Mouse (Mus musculus) midbrain, embryonic 14.5 days (tissue): Measurements from ENCODE around the gene Gm20388. TPM values are rescaled to one million over a fixed set of nuclear protein-coding genes. Genes with fewer than 3 reads are reported as not detected.

Experiments
- ATAC-seq: fragments of 200-750 bp; cut with Nextera tagmentation; 2 replicates; pipeline ENCODE4 v1.8.0; 2017; ENCODE audit warnings: moderate number of reproducible peaks, moderate library complexity; ENCODE audit not compliant: low FRiP score, low TSS enrichment
- DNase-seq: peaks from one replicate; pipeline ENCODE4 v3.0.0-alpha.2; 2015
- H3K27ac ChIP-seq: fragments of 300-500 bp; sonication (generic); replicated peaks from 2 replicates; pipeline ENCODE4 v1.5.1; 2014; ENCODE audit warnings: mild to moderate bottlenecking, low read depth, low read length, moderate library complexity
- H3K27me3 ChIP-seq: fragments of 300-500 bp; sonication (generic); 2 replicates; pipeline ENCODE4 v1.6.1; 2014; ENCODE audit warnings: low read length, control low read depth, mixed read lengths; ENCODE audit not compliant: control insufficient read depth, insufficient read depth
- H3K36me3 ChIP-seq: fragments of 300-500 bp; sonication (generic); 2 replicates; pipeline ENCODE4 v1.6.1; 2014; ENCODE audit warnings: low read length, control low read depth; ENCODE audit not compliant: control insufficient read depth, insufficient read depth
- H3K4me1 ChIP-seq: fragments of 300-500 bp; sonication (generic); 2 replicates; pipeline ENCODE4 v1.6.1; 2014; ENCODE audit warnings: mild to moderate bottlenecking, antibody characterized with exemption, low read length, control low read depth; ENCODE audit not compliant: control insufficient read depth, insufficient read depth
- H3K4me2 ChIP-seq: fragments of 300-500 bp; sonication (generic); 2 replicates; pipeline ENCODE4 v1.6.1; 2014; ENCODE audit warnings: mild to moderate bottlenecking, low read length, moderate library complexity
- H3K4me3 ChIP-seq: fragments of 300-500 bp; sonication (generic); replicated peaks from 2 replicates; pipeline ENCODE4 v1.5.1; 2014; ENCODE audit warnings: low read depth, low read length
- H3K9ac ChIP-seq: fragments of 300-500 bp; sonication (generic); replicated peaks from 2 replicates; pipeline ENCODE4 v1.6.1; 2014; ENCODE audit warnings: mild to moderate bottlenecking, low read length, moderate library complexity
- H3K9me3 ChIP-seq: fragments of 300-500 bp; sonication (generic); 2 replicates; pipeline ENCODE4 v1.6.1; 2016; ENCODE audit warnings: low read length, control low read depth, mixed read lengths; ENCODE audit not compliant: control insufficient read depth
- WGBS: fragments of 180-500 bp; shearing (Covaris S2); extraction: QIAGEN DNeasy Blood & Tissue Kit; methylation state at CpG from one replicate; pipeline ENCODE4 v1.1.7; 2014; 5-methylcytosine and 5-hydroxymethylcytosine counted together
- polyA plus RNA-seq: library from polyadenylated mRNA; unstranded; fragments of >200 nt; fragmentation: Nextera tagmentation; extraction: Ambion mirVana; gene quantifications from 2 replicates; pipeline ENCODE4 v1.2.1, GENCODE M21; 2014

The Gm20388 gene
- polyA plus RNA-seq, 1 experiment from 2014 or later: 4.1 TPM

GRCm38 (mm10) chr8:124307700-124308099 is 4397.1 kb downstream of the Gm20388 start:
- no peaks in the 10 kb centered on the region for H3K27me3 ChIP-seq
- DNase-seq: no peak
- WGBS: 95% methylated on average over 10 of the region's 10 CpGs
- peaks cover 28% of the 10 kb centered on the region for H3K36me3 ChIP-seq
- no peak overlapping the region for H3K4me3 ChIP-seq
- H3K27ac ChIP-seq: no peak overlapping the region
- no peak for ATAC-seq
- H3K9ac ChIP-seq: no peak overlapping the region
- H3K4me1 ChIP-seq: no peaks in the 10 kb centered on the region
- no peaks in the 10 kb centered on the region for H3K9me3 ChIP-seq
- H3K4me2 ChIP-seq: no peak overlapping the region

GRCm38 (mm10) chr8:124310509-124310908 is 4399.9 kb downstream of the Gm20388 start:
- no peak for ATAC-seq
- DNase-seq: no peak
- Histone ChIP-seq H3K4me3 (no peak overlapping the region), H3K36me3 (peaks cover 23% of the 10 kb centered on the region), H3K4me1 (peaks cover 10% of the 10 kb centered on the region; the same call in 1 of the 2 replicates), H3K9me3 (no peaks in the 10 kb centered on the region), H3K4me2 (no peak overlapping the region), H3K9ac (no peak overlapping the region), H3K27ac (no peak overlapping the region), H3K27me3 (no peaks in the 10 kb centered on the region)
- 89% methylated on average over 13 of the region's 13 CpGs for WGBS

- H3K27me3 ChIP-seq: no peaks in the 10 kb centered on the region
- H3K4me1 ChIP-seq: peaks cover 10% of the 10 kb centered on the region; the same call in 1 of the 2 replicates
- H3K36me3 ChIP-seq: peaks cover 16% of the 10 kb centered on the region
- no peak overlapping the region for H3K27ac ChIP-seq
- no peak for DNase-seq
- H3K9ac ChIP-seq: no peak overlapping the region
- ATAC-seq: no peak
- no peak overlapping the region for H3K4me3 ChIP-seq
- H3K9me3 ChIP-seq: no peaks in the 10 kb centered on the region
- H3K4me2 ChIP-seq: no peak overlapping the region
- WGBS: 83% methylated on average over 6 of the region's 6 CpGs
These were observed 4400.5 kb downstream of the Gm20388 start for GRCm38 (mm10) chr8:124311111-124311510.

- ATAC-seq (no peak), DNase-seq (no peak)
- Histone ChIP-seq H3K9ac (no peak overlapping the region), H3K27ac (no peak overlapping the region), H3K9me3 (no peaks in the 10 kb centered on the region), H3K4me1 (peaks cover 16% of the 10 kb centered on the region), H3K36me3 (peaks cover 15% of the 10 kb centered on the region), H3K27me3 (no peaks in the 10 kb centered on the region), H3K4me2 (no peak overlapping the region), H3K4me3 (no peak overlapping the region)
- 94% methylated on average over 17 of the region's 17 CpGs for WGBS
These were observed 4401.1 kb downstream of the Gm20388 start for GRCm38 (mm10) chr8:124311723-124312122.

GRCm38 (mm10) chr8:124312228-124312627 is 4401.6 kb downstream of the Gm20388 start:
- no peak overlapping the region for H3K4me3 ChIP-seq
- H3K36me3 ChIP-seq: peaks cover 14% of the 10 kb centered on the region
- peaks cover 21% of the 10 kb centered on the region for H3K4me1 ChIP-seq
- ATAC-seq: no peak
- H3K9ac ChIP-seq: no peak overlapping the region
- H3K27ac ChIP-seq: no peak overlapping the region
- no peak overlapping the region for H3K4me2 ChIP-seq
- WGBS: 96% methylated on average over 10 of the region's 10 CpGs
- H3K9me3 ChIP-seq: no peaks in the 10 kb centered on the region
- DNase-seq: no peak
- H3K27me3 ChIP-seq: no peaks in the 10 kb centered on the region

- Histone ChIP-seq H3K9ac (0 out of 2 replicates have a peak overlapping the region, but pooled peaks have one; percentile 16), H3K27me3 (no peaks in the 10 kb centered on the region), H3K4me3 (no peak overlapping the region), H3K36me3 (peaks cover 7% of the 10 kb centered on the region; the same call in 1 of the 2 replicates), H3K4me2 (no peak overlapping the region), H3K27ac (peak overlapping the region; percentile 33), H3K9me3 (no peaks in the 10 kb centered on the region), H3K4me1 (peaks cover 27% of the 10 kb centered on the region)
- DNase-seq (peak; percentile 70), ATAC-seq (peak; percentile 37; the same call in 1 of the 2 replicates)
- WGBS: 17% methylated on average over 10 of the region's 10 CpGs
These were observed 4404.2 kb downstream of the Gm20388 start for GRCm38 (mm10) chr8:124314803-124315202.

- H3K9ac ChIP-seq: no peak overlapping the region
These were observed 4406.0 kb downstream of the Gm20388 start for GRCm38 (mm10) chr8:124316466-124317136.

GRCm38 (mm10) chr8:124317191-124317682 is 4406.6 kb downstream of the Gm20388 start:
- Histone ChIP-seq H3K9me3 (no peaks in the 10 kb centered on the region), H3K9ac (no peak overlapping the region), H3K27ac (peak overlapping the region; percentile 32; the same call in 1 of the 2 replicates), H3K27me3 (no peaks in the 10 kb centered on the region), H3K4me1 (peaks cover 37% of the 10 kb centered on the region), H3K4me3 (no peak overlapping the region), H3K4me2 (no peak overlapping the region), H3K36me3 (no peaks in the 10 kb centered on the region)
- WGBS: 74% methylated on average over 8 of the region's 8 CpGs
- ATAC-seq (no peak), DNase-seq (no peak)

More at GRCm38 (mm10) chr8:124316466-124317136, 4406.0 kb downstream of the Gm20388 start:
- H3K27ac ChIP-seq: peak overlapping the region; percentile 32; the same call in 1 of the 2 replicates
- ATAC-seq (no peak), DNase-seq (peak; percentile 51)
- 48% methylated on average over 12 of the region's 12 CpGs for WGBS
- no peak overlapping the region for H3K4me2 ChIP-seq
- H3K9me3 ChIP-seq: no peaks in the 10 kb centered on the region
- no peaks in the 10 kb centered on the region for H3K27me3 ChIP-seq
- no peaks in the 10 kb centered on the region for H3K36me3 ChIP-seq
- peaks cover 34% of the 10 kb centered on the region for H3K4me1 ChIP-seq
- H3K4me3 ChIP-seq: no peak overlapping the region

- H3K4me3 ChIP-seq: no peak overlapping the region
- DNase-seq: no peak
- H3K4me1 ChIP-seq: peaks cover 42% of the 10 kb centered on the region
- H3K27ac ChIP-seq: 0 out of 2 replicates have a peak overlapping the region, but pooled peaks have one; percentile 26
- no peaks in the 10 kb centered on the region for H3K27me3 ChIP-seq
- WGBS: 85% methylated on average over 6 of the region's 6 CpGs
- no peak for ATAC-seq
- H3K9ac ChIP-seq: no peak overlapping the region
- H3K9me3 ChIP-seq: no peaks in the 10 kb centered on the region
- H3K36me3 ChIP-seq: no peaks in the 10 kb centered on the region
- H3K4me2 ChIP-seq: no peak overlapping the region
These were observed 4407.2 kb downstream of the Gm20388 start for GRCm38 (mm10) chr8:124317821-124318220.
